Mouse (Mus musculus): ENCODE data around the gene Zfp286.

The Zfp286 gene

GRCm38 (mm10) chr11:62788935-62789616 lies at the start of gene Zfp286:
Gene Zfp286, minus strand, starts transcription at chr11:62789462.
- peak; percentile 92 for DNase-seq

GRCm38 (mm10) chr11:62831906-62832305 lies 42.6 kb upstream of the Zfp286 start:
- no peak for DNase-seq

- DNase-seq, result no peak
Measured at GRCm38 (mm10) chr11:62830387-62830786, 41.1 kb upstream of the Zfp286 start.

GRCm38 (mm10) chr11:62827911-62828310 lies 38.6 kb upstream of the Zfp286 start:
- DNase-seq, result no peak

GRCm38 (mm10) chr11:62827135-62827534 lies 37.9 kb upstream of the Zfp286 start:
- DNase-seq, result no peak

DNA sequence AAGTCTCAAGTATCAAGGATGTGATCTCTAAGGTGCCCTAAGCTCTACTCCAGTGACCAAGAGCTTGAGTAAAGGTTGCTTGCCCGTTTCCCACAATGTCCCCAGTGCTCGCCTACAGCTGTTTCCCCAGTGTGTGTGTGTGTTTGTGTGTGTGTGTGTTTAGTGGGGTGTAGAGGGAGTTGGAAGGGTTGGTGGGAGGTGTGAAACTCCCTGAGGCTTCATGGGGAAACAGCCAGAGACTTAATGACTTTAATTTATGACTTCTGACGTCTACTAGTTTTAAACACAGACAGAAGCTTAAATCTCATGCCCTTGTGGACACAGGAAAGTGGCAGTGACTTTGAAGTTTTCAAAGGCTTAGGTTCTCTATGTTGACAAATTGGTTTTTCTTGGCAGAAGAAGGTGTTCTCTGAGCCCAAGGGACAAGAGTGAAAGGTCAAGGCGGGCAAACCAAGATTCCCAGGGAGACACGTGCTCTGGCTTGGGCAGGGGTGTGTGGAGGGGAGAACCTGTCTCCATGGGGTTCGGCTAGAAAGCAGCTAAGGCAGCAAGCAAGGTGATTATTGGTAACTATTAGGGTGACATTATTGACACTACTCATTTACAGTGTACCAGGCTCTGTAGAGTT lies 37.0 kb upstream of the Zfp286 start:
- DNase-seq, result no peak

DNA sequence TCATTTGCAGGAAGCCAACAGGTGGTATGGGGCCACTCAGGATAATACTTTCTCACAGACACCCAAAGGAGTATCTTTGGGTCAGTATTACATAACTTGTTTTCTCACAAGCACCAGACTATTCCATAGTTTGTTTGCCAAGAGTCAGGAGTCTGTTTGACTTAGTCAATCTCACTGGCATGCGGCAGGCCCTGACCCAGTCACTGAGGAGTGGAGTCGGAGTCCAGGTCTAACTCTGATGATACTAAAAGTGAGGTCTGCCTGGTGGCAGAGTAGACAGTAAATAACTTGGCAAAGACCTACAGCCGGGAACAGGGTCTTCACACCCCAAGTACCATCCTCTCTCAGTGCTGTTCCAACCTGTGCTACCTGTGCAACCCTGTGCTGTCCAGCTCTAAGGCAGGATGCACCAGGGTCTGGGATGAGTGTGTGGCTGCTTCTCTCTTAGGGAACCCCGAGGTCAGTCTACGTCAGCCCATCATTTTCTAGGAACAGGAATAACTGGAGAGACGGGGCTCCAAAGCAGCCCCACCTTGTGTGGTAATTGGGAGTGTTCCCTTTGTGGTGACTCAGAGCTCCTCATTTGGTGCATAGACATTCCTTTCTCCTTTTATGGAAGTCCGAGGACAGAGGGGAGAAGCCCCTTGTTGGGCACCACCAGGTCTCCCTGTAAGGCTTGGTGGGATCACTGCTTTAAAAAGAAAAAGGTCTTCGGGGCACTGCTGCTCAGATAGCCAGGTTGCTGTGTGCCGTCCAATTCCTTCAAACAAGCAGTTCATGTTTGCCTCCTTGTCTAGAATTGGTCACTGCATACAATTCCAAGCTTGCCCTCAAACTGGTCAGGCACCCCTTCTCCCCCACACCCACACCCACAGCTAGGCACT lies 36.2 kb upstream of the Zfp286 start:
- DNase-seq, result no peak

- no peak for DNase-seq
Measured at GRCm38 (mm10) chr11:62824211-62824610, 34.9 kb upstream of the Zfp286 start.

DNA sequence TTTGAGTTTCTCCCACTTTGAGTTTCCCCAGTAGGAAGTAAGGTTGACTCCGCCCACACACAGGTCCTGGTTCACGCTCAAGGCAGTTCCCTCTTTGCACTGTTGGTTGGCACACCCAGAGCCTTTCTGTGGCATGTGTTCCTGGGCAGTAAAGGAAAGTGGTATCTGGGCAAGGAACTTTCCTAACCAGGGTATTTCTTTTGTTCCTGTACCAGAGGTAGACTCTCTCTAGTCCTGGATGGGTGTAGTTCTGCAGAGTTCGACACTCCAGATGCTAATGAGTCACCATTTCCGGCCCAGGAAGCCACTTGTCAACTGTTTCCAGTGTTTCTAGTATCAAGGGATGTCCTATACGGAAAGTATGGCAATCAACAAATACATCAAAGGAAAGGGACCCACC lies 32.6 kb upstream of the Zfp286 start:
- no peak for DNase-seq

DNA sequence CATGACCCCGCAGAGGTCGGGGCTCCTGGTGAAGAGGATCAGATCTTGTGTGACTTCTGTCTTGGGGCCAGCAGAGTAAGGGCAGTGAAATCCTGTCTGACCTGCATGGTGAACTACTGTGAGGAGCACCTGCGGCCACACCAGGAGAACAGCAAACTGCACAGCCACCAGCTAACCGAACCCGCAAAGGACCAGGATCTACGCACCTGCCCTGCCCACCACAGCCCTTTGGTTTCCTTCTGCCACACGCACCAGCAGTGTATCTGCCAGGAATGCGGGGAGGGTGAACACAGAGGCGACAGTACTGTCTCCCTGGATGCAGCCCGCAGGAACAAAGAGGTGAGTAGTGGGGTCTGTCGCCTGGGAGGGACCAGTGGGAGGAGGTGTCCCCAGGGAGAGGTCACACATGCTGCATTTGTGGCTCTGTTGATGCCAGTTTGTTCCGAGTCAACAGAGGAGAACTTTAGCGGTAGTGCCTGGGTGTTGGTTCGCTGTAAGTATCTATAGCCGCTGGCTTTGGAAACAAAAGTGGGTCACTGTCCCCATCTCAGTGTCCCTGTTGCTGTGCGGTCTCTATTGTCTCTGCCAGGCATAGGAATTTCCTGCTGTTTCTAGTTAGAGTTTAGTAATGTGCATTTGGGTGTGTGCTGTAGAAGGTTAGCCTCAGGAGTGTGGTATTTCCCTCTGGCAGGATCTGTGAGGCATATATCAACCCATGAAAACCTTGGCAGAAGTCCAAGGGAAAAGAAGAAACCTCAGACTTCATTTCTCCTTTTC lies 31.6 kb upstream of the Zfp286 start:
- peak; percentile 4 for DNase-seq

DNA sequence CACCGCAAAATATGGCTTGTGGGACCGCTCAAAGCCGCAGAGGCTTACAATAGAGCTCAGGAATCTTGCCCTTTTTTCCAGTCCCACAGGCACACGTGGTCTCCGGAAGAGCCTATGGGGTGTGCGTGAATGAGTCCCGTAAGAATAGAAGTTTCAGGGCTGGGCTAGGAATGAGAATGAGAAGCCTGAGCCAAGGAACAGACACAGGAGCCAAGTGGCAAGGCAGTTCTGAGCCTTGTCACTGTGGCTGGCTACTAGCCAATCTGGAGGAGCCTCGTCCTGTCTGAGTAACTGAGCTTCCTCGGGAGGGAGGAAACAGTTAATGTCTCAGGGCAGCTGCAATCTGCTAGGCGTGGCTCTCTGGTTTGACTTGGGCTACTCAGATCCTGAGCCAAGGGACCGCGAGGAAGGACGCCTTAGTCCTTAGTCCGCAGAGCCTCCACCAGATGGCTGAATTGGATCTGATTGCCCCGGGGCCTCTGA lies 30.8 kb upstream of the Zfp286 start, which contains the start of gene Trim16:
Gene Trim16 (plus strand): TSS at position 173 of the 483 bp plus-strand sequence.
- peak; percentile 48 for DNase-seq

- no peak for DNase-seq
Measured at GRCm38 (mm10) chr11:62819059-62819686, 29.9 kb upstream of the Zfp286 start.

DNA sequence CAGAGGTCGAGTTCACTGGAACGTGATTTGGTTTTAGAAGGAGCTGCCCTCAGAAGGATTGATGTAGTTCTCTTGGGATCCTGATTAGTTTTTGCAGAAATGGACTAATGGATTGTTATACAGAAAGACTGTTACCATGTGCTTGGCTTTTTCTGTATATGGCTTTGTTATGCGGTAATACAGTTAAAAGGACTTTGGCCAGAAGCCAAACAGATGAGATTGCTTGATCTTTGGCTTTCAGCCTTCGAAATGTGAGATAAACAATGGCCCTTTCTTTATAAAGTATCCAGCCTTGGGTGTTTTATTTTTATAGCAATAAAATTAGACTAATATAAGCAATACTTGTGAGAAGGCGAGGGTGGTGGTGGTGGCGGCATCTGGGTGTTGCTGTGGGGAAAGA lies 27.3 kb upstream of the Zfp286 start:
- DNase-seq, result no peak

GRCm38 (mm10) chr11:62815438-62815837 lies 26.2 kb upstream of the Zfp286 start:
- DNase-seq, result no peak

DNA sequence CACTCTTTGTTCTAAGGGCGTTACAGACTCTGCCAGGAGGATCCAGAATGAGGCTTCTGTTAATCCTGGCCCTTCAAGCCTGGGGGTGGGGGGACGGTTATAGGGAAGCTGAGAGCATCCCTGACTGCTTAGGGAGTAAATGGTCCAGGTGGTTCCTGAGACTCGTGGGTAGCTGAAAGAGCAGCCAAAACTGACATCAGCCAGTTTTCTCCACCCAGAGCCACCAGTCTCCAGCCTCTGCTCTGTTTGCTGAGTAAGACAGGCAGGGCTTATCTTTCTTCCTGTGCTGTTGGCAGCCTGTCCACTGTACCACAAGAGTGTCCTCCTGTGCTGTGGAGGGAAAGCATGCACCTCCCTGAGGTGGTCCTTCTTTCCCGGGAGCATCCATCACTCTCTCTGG lies 25.4 kb upstream of the Zfp286 start:
- no peak for DNase-seq

GRCm38 (mm10) chr11:62813970-62814624 lies 24.8 kb upstream of the Zfp286 start:
- DNase-seq, result no peak

DNA sequence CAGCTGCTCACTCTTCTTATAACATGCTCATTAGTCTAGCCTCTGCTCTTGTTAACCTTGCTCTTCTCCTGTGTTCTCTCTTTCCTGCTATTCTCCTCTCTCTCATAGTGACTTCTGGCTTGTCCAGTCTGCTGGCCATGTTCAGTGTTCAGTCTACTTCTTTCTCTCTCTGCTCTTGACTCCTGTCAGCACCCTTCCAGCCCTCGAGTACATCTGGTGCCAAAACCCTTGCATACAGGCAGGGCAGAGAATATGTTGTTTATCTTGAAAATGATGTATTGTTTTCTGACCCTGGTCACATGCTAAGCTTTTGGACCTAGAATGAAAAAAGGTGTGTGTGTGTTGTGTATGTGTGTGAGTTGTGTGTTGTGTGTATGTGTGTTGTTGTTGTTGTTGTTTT lies 24.2 kb upstream of the Zfp286 start:
- DNase-seq, result no peak

DNA sequence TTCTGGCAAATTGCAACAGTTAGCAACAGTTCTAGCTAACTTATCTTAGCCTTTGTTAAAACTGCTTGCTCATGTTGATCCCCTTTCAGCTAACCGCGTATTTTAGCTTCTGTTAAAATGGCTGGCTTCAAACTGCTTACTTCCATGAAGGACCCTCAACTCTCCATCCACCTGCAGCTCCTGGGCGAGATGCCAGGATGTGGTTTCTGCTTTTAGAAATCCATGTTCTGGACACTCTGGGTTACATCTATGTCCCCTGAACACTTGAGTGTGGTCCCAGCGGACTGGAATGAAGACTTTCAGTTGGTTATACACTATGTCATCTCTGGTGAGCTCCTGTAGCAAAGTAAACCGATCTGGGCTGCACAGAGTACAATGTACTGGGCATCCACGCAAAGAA lies 23.0 kb upstream of the Zfp286 start:
- no peak for DNase-seq

DNA sequence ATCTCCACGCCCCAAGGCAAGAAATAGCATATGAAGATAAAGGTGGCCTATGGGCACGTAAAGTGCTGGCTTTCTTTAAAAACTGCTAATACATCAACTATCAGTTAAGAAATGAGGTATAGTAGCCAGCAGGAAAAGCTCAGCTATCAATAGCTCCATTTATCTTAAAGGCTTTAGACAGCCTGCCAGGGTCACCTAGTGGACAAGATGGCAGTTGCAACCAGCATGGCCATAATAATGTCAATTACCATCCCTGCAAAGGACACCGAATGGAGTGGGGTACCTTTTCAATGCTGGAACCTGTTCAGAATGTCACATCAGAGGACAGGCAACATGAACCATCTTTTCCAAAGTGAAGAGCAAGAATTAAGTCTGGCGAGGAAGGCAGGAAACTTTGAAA lies 19.9 kb upstream of the Zfp286 start:
- no peak for DNase-seq

- DNase-seq, result no peak
Measured at GRCm38 (mm10) chr11:62807965-62808364, 18.7 kb upstream of the Zfp286 start.

DNA sequence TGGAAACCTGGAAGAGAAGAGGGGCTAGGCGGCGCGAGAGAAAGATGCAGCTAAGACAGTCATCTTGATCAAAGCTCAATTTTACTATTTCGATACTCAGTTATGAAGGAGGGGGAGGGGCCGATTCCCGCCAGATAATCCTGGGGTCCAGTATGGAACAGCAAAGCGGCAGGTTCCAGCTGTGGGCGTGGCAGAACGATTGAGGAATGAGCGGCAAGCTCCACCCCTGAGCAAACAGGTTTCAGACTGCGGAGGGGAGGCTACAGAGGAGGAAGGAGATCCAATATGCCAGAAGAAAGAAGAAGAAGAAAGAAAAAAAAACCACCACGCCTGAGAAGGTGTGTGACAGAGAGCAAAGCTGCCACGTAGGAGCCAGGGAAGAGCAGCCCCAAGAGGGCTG lies 14.9 kb upstream of the Zfp286 start:
- DNase-seq, result no peak

DNA sequence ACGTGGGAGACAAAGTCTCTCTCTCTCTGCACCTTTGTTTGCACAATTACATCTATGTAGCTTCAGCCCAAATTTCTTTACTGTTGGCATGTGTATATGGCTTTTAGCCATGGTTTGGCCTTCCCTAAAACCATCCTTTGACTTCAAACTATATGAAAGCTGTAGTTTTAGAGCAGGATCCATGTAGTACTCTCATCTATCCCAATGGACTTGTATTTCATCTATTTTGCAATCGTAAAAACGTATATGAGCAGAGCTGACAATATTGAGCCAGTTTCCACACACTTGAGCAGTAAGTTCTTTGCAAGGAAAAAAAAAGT lies 315 bp upstream of the Zfp286 start:
- DNase-seq, result no peak

Data from right cerebral cortex, postnatal 4 days (tissue).